Mouse (Mus musculus): ENCODE results near the gene Pdss2. TPM values are rescaled to one million over a fixed set of nuclear protein-coding genes. Genes with fewer than 3 reads are reported as not detected.
"Not testable (repeated sequence)": the region's sequence is repeated elsewhere in the genome, so short reads cannot be mapped to it uniquely, and the experiment has no call there.

The Pdss2 gene
- total RNA-seq, 1 experiment from 2014 or later: 26.9 TPM

DNA sequence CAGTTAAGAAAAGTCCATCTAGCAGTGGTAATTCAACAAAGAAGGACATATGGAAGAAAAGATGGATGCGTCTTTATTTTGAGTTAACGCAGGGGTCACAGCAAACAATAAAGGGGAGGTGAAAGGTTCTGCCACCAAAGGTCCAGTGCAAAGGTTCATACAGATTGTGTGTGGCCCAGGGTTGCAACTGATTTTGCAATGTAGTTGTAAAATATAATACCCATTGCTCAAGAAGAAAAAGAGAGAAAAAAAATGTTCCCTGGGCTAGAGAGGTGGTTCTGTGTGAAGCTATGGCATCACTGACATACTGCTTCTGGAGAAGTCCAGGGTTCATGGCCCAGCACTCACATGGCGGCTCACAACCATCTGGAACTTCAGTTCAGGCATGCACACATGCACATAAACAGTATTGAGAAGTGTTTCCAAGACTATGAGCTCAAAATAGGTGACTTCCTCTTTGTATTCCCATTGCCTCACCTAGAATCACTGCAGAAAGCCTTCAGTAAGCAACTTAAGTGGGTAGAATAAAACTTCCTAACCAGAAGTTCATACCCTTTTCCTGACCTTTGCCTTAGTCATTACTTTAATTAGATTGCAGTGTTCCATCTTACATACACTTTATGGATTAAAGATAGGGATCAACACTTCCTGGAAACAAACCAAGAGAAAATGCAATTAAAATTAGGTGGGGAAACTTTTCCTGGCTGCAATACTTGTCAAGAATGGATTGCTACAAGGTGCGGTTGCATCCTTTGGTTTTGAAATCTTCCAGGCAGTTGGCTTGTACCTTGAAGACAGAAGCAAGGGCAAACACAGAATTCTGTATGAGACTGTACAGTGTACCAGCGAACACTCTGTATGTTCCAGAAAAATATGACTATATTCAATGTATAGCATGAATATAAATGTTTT is 14.7 kb downstream of the Pdss2 start:
- no peak for ATAC-seq (replicated peaks; ENCODE audit: low read depth, poor library complexity, severe bottlenecking)

DNA sequence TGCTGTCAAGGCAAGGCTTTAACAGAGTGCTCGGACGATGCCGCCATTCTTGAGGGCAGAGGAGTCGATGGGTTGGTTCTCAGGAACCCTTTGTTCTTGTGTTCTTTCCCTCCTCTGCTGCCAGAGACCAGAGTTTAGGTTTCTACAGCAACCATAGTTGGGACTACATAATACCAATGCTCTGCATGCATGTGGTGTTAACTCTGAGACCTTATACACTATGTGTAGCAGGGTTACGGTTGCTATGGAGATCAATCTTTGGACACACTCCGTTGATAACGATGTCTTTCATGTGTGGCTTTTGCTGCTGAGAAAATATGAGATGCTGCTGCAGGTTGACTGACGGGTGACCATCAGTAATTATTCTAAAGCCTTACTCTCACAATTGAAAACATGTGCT is 20.9 kb downstream of the Pdss2 start:
- no peak for ATAC-seq (replicated peaks; ENCODE audit: low read depth, poor library complexity, severe bottlenecking)

- ATAC-seq (replicated peaks; ENCODE audit: low read depth, poor library complexity, severe bottlenecking): no peak
These were observed 23.0 kb downstream of the Pdss2 start for GRCm38 (mm10) chr10:43244262-43244806.

DNA sequence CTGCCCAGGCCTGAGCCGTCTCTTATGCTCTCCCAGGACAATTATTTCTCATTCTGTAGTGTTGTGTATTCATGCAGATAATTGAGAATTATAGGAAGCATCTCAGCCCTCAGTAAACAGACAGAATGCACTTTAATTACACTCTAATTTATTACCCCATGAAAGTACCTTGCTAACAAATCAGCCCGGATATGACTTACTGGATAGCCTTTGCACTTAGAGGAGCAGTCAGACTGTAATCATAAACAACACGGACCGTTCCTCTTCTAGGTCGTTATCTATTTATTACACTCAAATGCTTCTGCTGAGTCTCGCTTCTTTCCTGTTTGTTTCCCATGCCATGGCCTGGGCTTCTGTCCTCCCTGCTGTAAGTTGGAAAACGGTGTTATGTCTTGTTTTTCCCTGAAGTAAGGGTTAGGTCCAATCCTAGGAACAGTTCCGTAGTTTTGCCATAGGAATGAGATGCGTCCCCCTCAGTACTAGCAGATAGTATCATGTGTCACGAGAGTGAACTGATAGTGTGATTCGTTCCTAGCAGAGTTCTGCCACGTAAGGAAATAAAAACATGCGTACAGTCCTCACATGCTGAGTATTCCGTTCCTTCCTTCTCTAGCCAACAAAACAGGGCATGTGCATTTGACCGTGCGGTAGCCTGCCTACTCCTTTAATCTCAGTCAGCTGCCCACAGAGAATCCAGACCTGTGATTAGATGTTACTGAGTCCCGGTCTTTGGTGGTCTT is 24.3 kb downstream of the Pdss2 start:
- no peak for ATAC-seq (replicated peaks; ENCODE audit: low read depth, poor library complexity, severe bottlenecking)

DNA sequence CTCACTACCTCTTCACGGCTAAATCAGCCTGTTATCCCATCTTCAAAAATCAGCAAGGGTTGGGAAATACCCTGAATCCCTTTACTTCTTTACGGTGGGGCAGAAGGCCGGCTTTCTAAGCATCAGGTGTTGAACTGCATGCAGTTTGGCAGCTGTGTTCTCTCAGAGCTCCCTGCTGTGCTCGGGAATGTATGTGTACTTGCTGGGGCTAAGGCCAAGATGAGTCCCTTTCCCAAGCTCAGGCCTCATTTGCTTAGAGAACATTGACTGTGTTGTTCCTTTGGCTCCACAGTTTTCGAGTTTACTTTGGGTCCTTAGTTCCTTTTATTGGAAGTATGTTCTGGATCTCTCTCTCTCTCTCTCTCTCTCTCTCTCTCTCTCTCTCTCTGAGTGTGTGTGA is 26.7 kb downstream of the Pdss2 start:
- no peak for ATAC-seq (replicated peaks; ENCODE audit: low read depth, poor library complexity, severe bottlenecking)

DNA sequence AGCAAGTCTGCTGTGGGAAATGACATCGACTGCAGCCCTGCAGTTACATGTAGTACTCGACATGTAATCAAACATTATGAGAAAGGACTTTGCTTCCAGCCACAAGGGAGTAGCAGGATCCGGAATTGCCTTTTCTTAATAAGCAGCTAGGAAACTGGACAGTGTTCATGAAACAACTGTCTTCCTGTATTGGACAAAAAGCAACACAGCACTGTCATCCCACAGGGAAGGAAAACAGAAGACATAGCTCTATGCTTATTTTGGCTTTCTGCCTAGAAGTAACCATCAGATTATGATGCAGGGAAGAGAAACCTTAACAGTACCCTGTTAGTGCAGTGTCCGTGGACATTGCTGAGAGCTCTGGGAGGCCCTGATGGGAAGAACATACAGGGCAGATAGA is 31.0 kb downstream of the Pdss2 start:
- no peak for ATAC-seq (replicated peaks; ENCODE audit: low read depth, poor library complexity, severe bottlenecking)

DNA sequence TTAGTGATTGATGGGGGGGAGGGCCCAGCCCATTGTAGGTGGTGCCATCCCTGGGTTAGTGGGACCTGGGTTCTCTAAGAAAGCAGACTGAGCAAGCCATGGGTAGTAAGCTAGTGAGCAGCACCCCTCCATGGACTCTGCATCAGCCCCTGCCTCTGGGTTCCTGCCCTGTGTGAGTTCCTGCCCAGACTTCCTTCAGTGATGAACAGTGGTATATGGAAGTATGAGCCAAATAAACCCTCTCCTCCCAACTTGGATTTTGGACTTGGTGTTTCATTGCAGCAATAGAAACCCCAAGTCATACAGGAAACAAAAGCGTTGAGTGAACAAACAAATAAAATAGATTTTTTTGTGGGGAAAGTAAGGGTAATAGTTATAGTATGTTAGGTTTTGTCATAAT is 35.7 kb downstream of the Pdss2 start:
- not testable (repeated sequence) for ATAC-seq (replicated peaks; ENCODE audit: low read depth, poor library complexity, severe bottlenecking)

- not testable (repeated sequence) for ATAC-seq (replicated peaks; ENCODE audit: low read depth, poor library complexity, severe bottlenecking)
These were observed 36.2 kb downstream of the Pdss2 start for GRCm38 (mm10) chr10:43257500-43257899.

DNA sequence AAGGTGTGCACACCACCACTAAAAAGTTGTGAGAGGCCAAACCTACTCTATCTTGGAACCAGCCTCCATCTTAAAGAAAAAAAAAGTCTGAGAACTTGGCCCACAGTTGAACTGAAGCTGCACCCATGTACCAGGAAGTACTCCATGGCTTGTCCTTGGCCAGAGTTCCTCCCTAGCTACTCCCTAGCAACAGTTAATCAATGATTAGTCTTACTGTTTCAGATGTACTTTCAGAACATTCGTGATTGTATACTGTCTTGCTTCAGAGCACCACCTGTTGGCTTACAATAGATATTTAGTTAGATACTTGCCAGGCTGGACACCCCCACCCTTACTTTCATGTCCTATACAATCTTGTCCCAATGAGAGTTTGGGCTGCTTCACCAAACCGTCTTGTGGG is 50.0 kb downstream of the Pdss2 start:
- no peak for ATAC-seq (replicated peaks; ENCODE audit: low read depth, poor library complexity, severe bottlenecking)

GRCm38 (mm10) chr10:43272381-43272780 is 51.1 kb downstream of the Pdss2 start:
- no peak for ATAC-seq (replicated peaks; ENCODE audit: low read depth, poor library complexity, severe bottlenecking)

DNA sequence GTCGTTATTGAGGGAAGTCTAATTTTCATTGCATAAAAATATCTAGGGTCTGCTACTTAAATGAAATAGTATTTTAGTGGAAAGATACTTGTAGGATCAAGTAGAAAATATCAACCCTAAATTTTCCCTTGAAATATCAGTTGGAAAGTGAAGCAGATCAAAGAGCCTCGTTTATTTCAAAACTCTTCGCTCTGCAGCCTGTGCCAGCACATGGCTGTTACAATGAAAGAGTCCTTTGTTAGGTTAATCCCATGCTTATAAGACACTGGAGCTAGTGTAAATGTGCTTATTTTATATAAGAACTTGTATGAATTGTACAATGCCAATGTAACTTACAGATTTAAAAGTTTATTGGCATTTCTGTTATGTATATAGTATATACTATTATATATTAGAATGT is 51.8 kb downstream of the Pdss2 start:
- no peak for ATAC-seq (replicated peaks; ENCODE audit: low read depth, poor library complexity, severe bottlenecking)

GRCm38 (mm10) chr10:43275446-43275845 is 54.2 kb downstream of the Pdss2 start:
- ATAC-seq (replicated peaks; ENCODE audit: low read depth, poor library complexity, severe bottlenecking): no peak

- ATAC-seq (replicated peaks; ENCODE audit: low read depth, poor library complexity, severe bottlenecking): no peak
These were observed 54.9 kb downstream of the Pdss2 start for GRCm38 (mm10) chr10:43276116-43276659.

GRCm38 (mm10) chr10:43277266-43278145 is 56.2 kb downstream of the Pdss2 start:
- ATAC-seq (replicated peaks; ENCODE audit: low read depth, poor library complexity, severe bottlenecking): no peak

DNA sequence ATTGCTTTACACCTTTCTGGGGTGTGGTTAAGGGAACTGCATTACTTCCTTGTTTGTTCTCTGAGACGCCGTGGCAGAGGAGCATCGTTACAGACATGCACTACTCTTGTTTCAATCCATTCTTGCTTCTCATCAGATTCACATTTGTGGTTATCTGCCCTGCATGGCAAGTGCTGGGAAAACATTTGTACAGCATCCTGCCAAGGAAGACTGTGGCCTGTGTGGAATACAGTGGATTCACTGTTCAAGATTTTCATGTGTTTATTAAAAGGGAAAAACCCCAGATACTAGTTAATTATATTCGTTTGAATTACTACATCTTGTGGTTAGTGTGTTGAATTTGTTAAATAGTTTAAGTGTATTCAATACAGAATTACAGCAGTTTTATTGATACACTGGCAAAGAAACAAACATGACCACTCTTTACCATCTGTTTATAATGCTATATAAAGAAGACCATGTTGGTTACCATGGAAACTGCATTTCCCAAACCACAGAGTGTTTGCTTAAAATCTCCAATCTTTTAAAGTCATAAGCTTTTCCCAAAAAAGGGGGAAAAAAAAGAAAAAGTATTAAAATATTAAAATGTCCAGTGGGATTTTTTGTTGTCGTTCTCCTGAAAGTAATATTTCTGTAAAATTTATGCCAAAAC is 58.5 kb downstream of the Pdss2 start:
- no peak for ATAC-seq (replicated peaks; ENCODE audit: low read depth, poor library complexity, severe bottlenecking)

DNA sequence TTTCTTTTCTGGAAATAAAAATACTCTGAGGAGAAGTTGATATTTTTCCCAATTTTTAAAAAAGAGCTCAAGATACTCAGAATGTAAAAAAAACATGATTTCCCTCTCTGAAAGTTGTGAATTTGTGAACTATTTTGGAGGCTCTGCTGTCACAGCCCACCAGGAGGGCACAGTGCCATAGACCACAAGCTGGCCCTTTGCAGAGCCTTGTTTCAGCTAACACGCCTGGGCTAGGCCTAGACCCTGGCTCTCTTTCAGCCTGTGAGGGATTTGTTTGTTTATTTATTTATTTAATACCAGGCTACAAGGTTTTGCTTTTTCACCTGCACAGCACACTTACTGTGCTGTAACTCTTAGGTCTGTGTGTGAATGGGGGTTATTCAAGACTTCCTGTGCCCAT is 64.3 kb downstream of the Pdss2 start:
- no peak for ATAC-seq (replicated peaks; ENCODE audit: low read depth, poor library complexity, severe bottlenecking)

DNA sequence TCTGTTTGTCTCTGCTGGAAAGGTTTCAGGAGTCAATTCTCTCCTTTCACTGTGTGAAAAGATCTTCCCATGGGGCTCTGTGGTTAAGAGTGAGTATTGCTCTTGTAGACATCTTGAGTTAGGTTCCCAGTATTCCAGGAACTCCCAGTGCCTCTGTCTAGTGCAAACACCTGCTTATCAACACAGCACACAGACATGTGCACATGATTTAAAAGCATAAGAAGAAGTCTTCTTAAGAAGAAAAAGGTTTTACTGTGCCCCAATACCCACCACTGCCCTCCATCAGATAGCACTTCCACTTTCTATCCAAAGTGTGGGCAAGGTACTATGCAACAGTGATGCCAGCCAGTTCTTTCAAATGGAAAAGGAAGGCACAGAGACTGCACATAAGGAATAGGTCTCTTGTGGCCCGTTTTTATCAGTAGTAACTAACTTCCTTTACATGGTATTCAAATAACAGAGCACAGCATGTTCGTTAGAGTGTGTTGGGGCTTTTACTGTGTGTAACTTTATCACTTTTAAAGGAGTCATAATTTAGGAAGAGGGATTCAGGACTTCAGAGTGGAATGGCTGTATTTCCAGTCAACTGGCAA is 69.4 kb downstream of the Pdss2 start:
- ATAC-seq (replicated peaks; ENCODE audit: low read depth, poor library complexity, severe bottlenecking): peak; percentile 43; the same call in 1 of the 2 replicates

DNA sequence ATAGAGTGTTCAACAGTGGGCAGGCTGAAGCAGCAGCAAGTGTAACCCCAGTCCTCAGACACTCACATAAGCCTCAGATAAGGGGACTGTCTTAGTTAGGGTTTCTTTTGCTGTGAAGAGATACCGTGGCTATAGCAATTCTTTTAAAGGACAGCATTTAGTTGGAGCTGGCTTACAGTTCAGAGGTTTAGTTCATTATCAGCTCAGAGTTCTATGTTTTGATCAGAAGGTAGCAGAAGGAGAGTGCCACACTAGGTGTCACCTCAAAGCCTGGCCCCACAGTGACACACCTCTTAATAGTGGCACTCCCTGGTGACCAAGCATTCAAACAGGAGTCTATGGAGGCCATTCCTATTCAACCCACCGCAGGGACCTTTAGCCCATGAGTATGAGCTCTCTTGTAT is 70.0 kb downstream of the Pdss2 start:
- peak; percentile 46; the same call in 1 of the 2 replicates for ATAC-seq (replicated peaks; ENCODE audit: low read depth, poor library complexity, severe bottlenecking)

DNA sequence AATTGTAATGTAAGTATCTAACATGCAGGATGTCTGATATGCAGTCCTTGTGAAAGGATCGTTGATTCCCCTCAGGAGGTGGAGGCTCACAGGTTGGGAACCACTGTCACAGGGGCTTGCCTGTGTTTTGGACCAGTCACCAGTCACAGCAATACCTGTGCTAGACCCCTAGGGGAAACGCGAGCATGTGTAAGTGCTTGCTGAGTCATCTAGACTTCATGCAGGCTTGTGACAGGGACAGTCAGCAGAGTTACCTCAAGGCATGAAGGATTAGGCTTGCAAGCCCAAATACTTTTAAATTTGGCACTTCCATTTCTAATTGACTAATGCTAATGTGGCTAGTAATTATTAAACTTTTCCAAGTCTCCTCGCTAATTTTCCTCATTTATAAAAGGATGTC is 71.2 kb downstream of the Pdss2 start:
- 0 out of 2 replicates have a peak, but pooled peaks have one; percentile 52 for ATAC-seq (replicated peaks; ENCODE audit: low read depth, poor library complexity, severe bottlenecking)

All from common myeloid progenitor, adult 5-6 weeks (primary cell).